Mouse (Mus musculus) limb, embryonic 12.5 days (tissue): ENCODE measurements around the gene Skida1. TPM values are rescaled to one million over a fixed set of nuclear protein-coding genes. Genes with fewer than 3 reads are reported as not detected.

ENCODE experiments used
- ATAC-seq: fragments of 200-750 bp; cut with Nextera tagmentation; 2 replicates; pipeline ENCODE4 v1.8.0; 2017; ENCODE audit warnings: low read depth, moderate TSS enrichment; ENCODE audit not compliant: insufficient number of reproducible peaks, insufficient read depth, low FRiP score, low TSS enrichment
- H3K27ac ChIP-seq: fragments of 300-500 bp; sonication (generic); 2 replicates; pipeline ENCODE4 v1.5.1; 2016; ENCODE audit warnings: mild to moderate bottlenecking, moderate library complexity
- H3K27me3 ChIP-seq: fragments of 300-500 bp; sonication (generic); 2 replicates; pipeline ENCODE4 v1.6.1; 2016; ENCODE audit warnings: mild to moderate bottlenecking, moderate library complexity
- H3K36me3 ChIP-seq: fragments of 300-500 bp; sonication (generic); 2 replicates; pipeline ENCODE4 v1.6.1; 2016; ENCODE audit warnings: mild to moderate bottlenecking, moderate library complexity
- H3K4me1 ChIP-seq: fragments of 300-500 bp; sonication (generic); replicated peaks from 2 replicates; pipeline ENCODE4 v1.6.1; 2016
- H3K4me2 ChIP-seq: fragments of 300-500 bp; sonication (generic); 2 replicates; pipeline ENCODE4 v1.6.1; 2016; ENCODE audit warnings: mild to moderate bottlenecking, moderate library complexity
- H3K4me3 ChIP-seq: fragments of 300-500 bp; sonication (generic); replicated peaks from 2 replicates; pipeline ENCODE4 v1.5.1; 2016; ENCODE audit warnings: mild to moderate bottlenecking
- H3K9ac ChIP-seq: fragments of 300-500 bp; sonication (generic); replicated peaks from 2 replicates; pipeline ENCODE4 v1.6.1; 2016; ENCODE audit warnings: mild to moderate bottlenecking, moderate library complexity
- H3K9me3 ChIP-seq: fragments of 300-500 bp; sonication (generic); 2 replicates; pipeline ENCODE4 v1.6.1; 2016; ENCODE audit warnings: mild to moderate bottlenecking, moderate library complexity
- WGBS: fragments of 180-500 bp; shearing (Covaris S2); methylation state at CpG from one replicate; pipeline ENCODE4 v1.1.7; 2016; 5-methylcytosine and 5-hydroxymethylcytosine counted together
- polyA plus RNA-seq: library from polyadenylated mRNA; unstranded; fragments of >200 nt; fragmentation: Nextera tagmentation; extraction: Ambion mirVana; gene quantifications from 2 replicates; pipeline ENCODE4 v1.2.1, GENCODE M21; 2016

Skida1 gene
- polyA plus RNA-seq, 1 experiment from 2014 or later: 14.0 TPM

GRCm38 (mm10) chr2:18046186-18046585, 2.7 kb downstream of the Skida1 start:
- WGBS: 2% methylated on average over 4 of the region's 4 CpGs
- peaks cover 42% of the 10 kb centered on the region for H3K4me1 ChIP-seq

GRCm38 (mm10) chr2:18045781-18046181, 3.1 kb downstream of the Skida1 start:
- ATAC-seq: no peak
- Histone ChIP-seq H3K4me3 (peak overlapping the region; percentile 99), H3K9ac (peak overlapping the region; percentile 100), H3K4me2 (peak overlapping the region; percentile 89), H3K36me3 (no peaks in the 10 kb centered on the region), H3K27me3 (no peaks in the 10 kb centered on the region), H3K4me1 (peaks cover 43% of the 10 kb centered on the region), H3K9me3 (no peaks in the 10 kb centered on the region), H3K27ac (peak overlapping the region; percentile 100)
- WGBS: 4% methylated on average over 6 of the region's 6 CpGs

More at GRCm38 (mm10) chr2:18046186-18046585, 2.7 kb downstream of the Skida1 start:
- Histone ChIP-seq H3K9me3 (no peaks in the 10 kb centered on the region), H3K27ac (peak overlapping the region; percentile 100), H3K36me3 (no peaks in the 10 kb centered on the region), H3K27me3 (no peaks in the 10 kb centered on the region), H3K4me3 (peak overlapping the region; percentile 99), H3K4me2 (peak overlapping the region; percentile 89), H3K9ac (peak overlapping the region; percentile 100)
- ATAC-seq: no peak

- ATAC-seq: no peak
- Histone ChIP-seq H3K36me3 (no peaks in the 10 kb centered on the region), H3K4me3 (peak overlapping the region; percentile 99), H3K9me3 (no peaks in the 10 kb centered on the region), H3K4me2 (peak overlapping the region; percentile 89), H3K4me1 (peaks cover 44% of the 10 kb centered on the region), H3K9ac (peak overlapping the region; percentile 100), H3K27me3 (no peaks in the 10 kb centered on the region), H3K27ac (peak overlapping the region; percentile 100)
- WGBS: 4% methylated on average over 7 of the region's 7 CpGs
These were observed 3.6 kb downstream of the Skida1 start for GRCm38 (mm10) chr2:18045143-18045780.

GRCm38 (mm10) chr2:18041199-18041885, 7.5 kb downstream of the Skida1 start:
- peak overlapping the region; percentile 23 for H3K4me3 ChIP-seq
- no peak for ATAC-seq
- H3K9ac ChIP-seq: peak overlapping the region; percentile 66
- no peaks in the 10 kb centered on the region for H3K27me3 ChIP-seq
- no peaks in the 10 kb centered on the region for H3K36me3 ChIP-seq
- peak overlapping the region; percentile 62 for H3K4me2 ChIP-seq
- peaks cover 49% of the 10 kb centered on the region for H3K4me1 ChIP-seq
- H3K27ac ChIP-seq: peak overlapping the region; percentile 85
- 6% methylated on average over 14 of the region's 14 CpGs for WGBS
- no peaks in the 10 kb centered on the region for H3K9me3 ChIP-seq

- ATAC-seq: no peak
- no peaks in the 10 kb centered on the region for H3K9me3 ChIP-seq
- peak overlapping the region; percentile 85 for H3K27ac ChIP-seq
- H3K4me3 ChIP-seq: peak overlapping the region; percentile 23
- H3K4me2 ChIP-seq: peak overlapping the region; percentile 62
- peak overlapping the region; percentile 66 for H3K9ac ChIP-seq
- no peaks in the 10 kb centered on the region for H3K36me3 ChIP-seq
- H3K4me1 ChIP-seq: peaks cover 49% of the 10 kb centered on the region
- WGBS: 15% methylated on average over 27 of the region's 27 CpGs
- H3K27me3 ChIP-seq: no peaks in the 10 kb centered on the region
These were observed 8.3 kb downstream of the Skida1 start for GRCm38 (mm10) chr2:18040347-18041160.

GRCm38 (mm10) chr2:18039566-18040290, 9.1 kb downstream of the Skida1 start:
- H3K4me3 ChIP-seq: peak overlapping the region; percentile 35
- H3K4me1 ChIP-seq: peaks cover 49% of the 10 kb centered on the region
- H3K9ac ChIP-seq: peak overlapping the region; percentile 76
- peak overlapping the region; percentile 62 for H3K4me2 ChIP-seq
- H3K27ac ChIP-seq: peak overlapping the region; percentile 85
- H3K9me3 ChIP-seq: no peaks in the 10 kb centered on the region
- H3K36me3 ChIP-seq: no peaks in the 10 kb centered on the region
- 2% methylated on average over 46 of the region's 46 CpGs for WGBS
- peak; percentile 48; the same call in 1 of the 2 replicates for ATAC-seq
- no peaks in the 10 kb centered on the region for H3K27me3 ChIP-seq

- Histone ChIP-seq H3K4me3 (no peak overlapping the region), H3K9me3 (no peaks in the 10 kb centered on the region), H3K27me3 (no peaks in the 10 kb centered on the region), H3K4me1 (peaks cover 46% of the 10 kb centered on the region), H3K4me2 (peak overlapping the region; percentile 62), H3K36me3 (no peaks in the 10 kb centered on the region), H3K9ac (no peak overlapping the region), H3K27ac (no peak overlapping the region)
- no peak for ATAC-seq
- WGBS: 35% methylated on average over 10 of the region's 10 CpGs
These were observed 9.9 kb downstream of the Skida1 start for GRCm38 (mm10) chr2:18038895-18039371.

- no peak overlapping the region for H3K27ac ChIP-seq
- H3K4me3 ChIP-seq: no peak overlapping the region
- H3K9me3 ChIP-seq: no peaks in the 10 kb centered on the region
- no peaks in the 10 kb centered on the region for H3K36me3 ChIP-seq
- ATAC-seq: no peak
- H3K4me2 ChIP-seq: no peak overlapping the region
- WGBS: 44% methylated on average over 3 of the region's 3 CpGs
- H3K9ac ChIP-seq: no peak overlapping the region
- H3K27me3 ChIP-seq: no peaks in the 10 kb centered on the region
- H3K4me1 ChIP-seq: peaks cover 50% of the 10 kb centered on the region
These were observed 10.6 kb downstream of the Skida1 start for GRCm38 (mm10) chr2:18038141-18038752.

- no peak for ATAC-seq
- 68% methylated on average over 2 of the region's 2 CpGs for WGBS
- H3K27ac ChIP-seq: no peak within 1 kb of the TSS
These were observed 11.4 kb downstream of the Skida1 start, which contains the start of gene A930004D18Rik for GRCm38 (mm10) chr2:18037491-18037890. Gene A930004D18Rik, minus strand, starts transcription at chr2:18037737.

More at GRCm38 (mm10) chr2:18037491-18037890, 11.4 kb downstream of the Skida1 start, which contains the start of gene A930004D18Rik:
- Histone ChIP-seq H3K4me2 (no peak within 1 kb of the TSS), H3K4me3 (no peak within 1 kb of the TSS), H3K4me1 (peaks cover 49% of the 10 kb centered on the region), H3K9ac (no peak within 1 kb of the TSS), H3K36me3 (no peaks in the 10 kb centered on the region), H3K27me3 (no peaks in the 10 kb centered on the region), H3K9me3 (no peaks in the 10 kb centered on the region)
